ENCODE assay signal across 10 mouse cellular contexts in genomic region chr13:55470372-55470771, GRCm38 (mm10). TPM values are rescaled to one million over a fixed set of nuclear protein-coding genes. Genes with fewer than 3 reads are reported as not detected.
A peak's percentile ranks its signal among the peaks of the same experiment; 100 is the strongest.
DNase-seq lines count a peak whose midpoint lies in the region; ATAC-seq lines count a peak whose summit lies in the region.
"Had no signal": no experiment of that assay in that cellular context is flagged by ENCODE, and none has a peak within 500 bp of the region (broad histone marks: within the 10 kb centered on the region; RNA-seq: fewer than 3 reads in every experiment).

No protein-coding gene starts in this region.

- peak; percentile 95 for DNase-seq in left cerebral cortex, postnatal 4 days
- DNase-seq in left cerebral cortex, adult 9 months (ENCODE audit: low spot score in 2 of 2): no peak
- peak; percentile 93 to 94 for DNase-seq in cerebellum, postnatal 14 days
- DNase-seq in ovary, postnatal 14 days (ENCODE audit: low spot score): no peak
- no peak for DNase-seq in heart, postnatal 14 days
- no peak for DNase-seq in T-cell, adult 2 months (ENCODE audit: low spot score)

- H3K4me1 ChIP-seq in hindbrain, embryonic 15.5 days (replicated peaks): peaks cover 99% of the 10 kb centered on the region
- peaks cover 71% of the 10 kb centered on the region for H3K4me1 ChIP-seq in neural tube, embryonic 12.5 days

- H3K4me2 ChIP-seq in hindbrain, embryonic 15.5 days: peak overlapping the region; percentile 98
- peak overlapping the region; percentile 96 for H3K4me2 ChIP-seq in neural tube, embryonic 12.5 days (replicated peaks)

- WGBS in hindbrain, embryonic 15.5 days: 30% methylated on average over 9 of the region's 9 CpGs
- WGBS in neural tube, embryonic 12.5 days: 53% methylated on average over 9 of the region's 9 CpGs

- no peaks in the 10 kb centered on the region for H3K9me3 ChIP-seq in hindbrain, embryonic 15.5 days
- no peaks in the 10 kb centered on the region for H3K9me3 ChIP-seq in neural tube, embryonic 12.5 days

- ATAC-seq in hindbrain, embryonic 15.5 days (ENCODE audit: low FRiP score, low read depth): no peak
- no peak for ATAC-seq in neural tube, embryonic 12.5 days (ENCODE audit: low FRiP score, low read depth)

- H3K9ac ChIP-seq in hindbrain, embryonic 15.5 days: peak overlapping the region; percentile 34; the same call in 1 of the 2 replicates
- no peak overlapping the region for H3K9ac ChIP-seq in neural tube, embryonic 12.5 days

- no peaks in the 10 kb centered on the region for H3K27me3 ChIP-seq in hindbrain, embryonic 15.5 days
- no peaks in the 10 kb centered on the region for H3K27me3 ChIP-seq in neural tube, embryonic 12.5 days (replicated peaks)

- peak overlapping the region; percentile 93 for H3K27ac ChIP-seq in hindbrain, embryonic 15.5 days (replicated peaks)
- H3K27ac ChIP-seq in neural tube, embryonic 12.5 days: no peak overlapping the region
- H3K27ac ChIP-seq: kidney, postnatal 0 days had no signal

- peaks cover 7% of the 10 kb centered on the region for H3K36me3 ChIP-seq in hindbrain, embryonic 15.5 days
- peaks cover 20% of the 10 kb centered on the region for H3K36me3 ChIP-seq in neural tube, embryonic 12.5 days

- H3K4me3 ChIP-seq in hindbrain, embryonic 15.5 days: no peak overlapping the region; the same call in 1 of the 2 replicates
- H3K4me3 ChIP-seq in neural tube, embryonic 12.5 days: no peak overlapping the region

- intact Hi-C loops in left cerebral cortex, postnatal 4 days (cut with DNase I): no loop called here
- intact Hi-C loops in heart, postnatal 14 days (cut with DNase I): no loop called here

RNA-seq across cellular contexts. Expression of gene Prr7, which starts 6.3 kb away (rescaled TPM):
- total RNA-seq in left cerebral cortex, postnatal 4 days (2021): 10 to 100 TPM; 86.0 to 87.5 TPM
- 4.6 and 5.1 TPM in 2 replicates for polyA plus RNA-seq in hindbrain, embryonic 15.5 days (2015; fragmentation: Nextera tagmentation; extraction: Ambion mirVana)
- 1.8 TPM in 2 replicates for polyA plus RNA-seq in neural tube, embryonic 12.5 days (2016; fragmentation: Nextera tagmentation; extraction: Ambion mirVana)
- total RNA-seq in heart, postnatal 14 days (2021): 1 to 10 TPM in 1 of 2 experiments, under 1 TPM in 1; 0.81 to 1.6 TPM

RNA-seq across cellular contexts. Expression of gene Dbn1, which starts 17.5 kb away (rescaled TPM):
- 100 to 1,000 TPM; 623 to 643 TPM for total RNA-seq in left cerebral cortex, postnatal 4 days (2021)
- polyA plus RNA-seq in hindbrain, embryonic 15.5 days (2015; fragmentation: Nextera tagmentation; extraction: Ambion mirVana): 498 and 572 TPM in 2 replicates
- polyA plus RNA-seq in neural tube, embryonic 12.5 days (2016; fragmentation: Nextera tagmentation; extraction: Ambion mirVana): 575 and 596 TPM in 2 replicates
- total RNA-seq in heart, postnatal 14 days (2021): 10 to 100 TPM; 27.0 to 27.3 TPM

RNA-seq across cellular contexts. Expression of gene Grk6, which starts 25.5 kb away (rescaled TPM):
- total RNA-seq in left cerebral cortex, postnatal 4 days (2021): 10 to 100 TPM; 73.8 to 78.8 TPM
- polyA plus RNA-seq in hindbrain, embryonic 15.5 days (2015; fragmentation: Nextera tagmentation; extraction: Ambion mirVana): 38.2 and 40.7 TPM in 2 replicates
- 51.8 and 52.4 TPM in 2 replicates for polyA plus RNA-seq in neural tube, embryonic 12.5 days (2016; fragmentation: Nextera tagmentation; extraction: Ambion mirVana)
- total RNA-seq in heart, postnatal 14 days (2021): 10 to 100 TPM; 24.3 to 27.2 TPM

RNA-seq across cellular contexts. Expression of gene Pdlim7, which starts 43.1 kb away (rescaled TPM):
- total RNA-seq in left cerebral cortex, postnatal 4 days (2021): 10 to 100 TPM; 62.5 to 66.8 TPM
- polyA plus RNA-seq in hindbrain, embryonic 15.5 days (2015; fragmentation: Nextera tagmentation; extraction: Ambion mirVana): 158 and 171 TPM in 2 replicates
- polyA plus RNA-seq in neural tube, embryonic 12.5 days (2016; fragmentation: Nextera tagmentation; extraction: Ambion mirVana): 158 and 166 TPM in 2 replicates
- total RNA-seq in heart, postnatal 14 days (2021): 10 to 100 TPM; 52.3 to 56.6 TPM

RNA-seq across cellular contexts. Expression of gene F12, which starts 43.8 kb away (rescaled TPM):
- total RNA-seq in left cerebral cortex, postnatal 4 days (2021): under 1 TPM; 0.30 to 0.38 TPM
- 0.17 and 0.66 TPM in 2 replicates for polyA plus RNA-seq in hindbrain, embryonic 15.5 days (2015; fragmentation: Nextera tagmentation; extraction: Ambion mirVana)
- polyA plus RNA-seq in neural tube, embryonic 12.5 days (2016; fragmentation: Nextera tagmentation; extraction: Ambion mirVana): 0.17 TPM in 1 of 2 replicates, not detected in the other
- total RNA-seq in heart, postnatal 14 days (2021): not detected
- total RNA-seq: common myeloid progenitor, adult 5-6 weeks had no signal

Comparison
In these comparisons a context has a peak if more than half of its experiments do, and no peak if none do; other contexts are left out.
1. DNase-seq: peak in left cerebral cortex, postnatal 4 days (single experiment) and cerebellum, postnatal 14 days (2 of 2); none in left cerebral cortex, adult 9 months (0 of 2), ovary, postnatal 14 days (single experiment), heart, postnatal 14 days (0 of 2) and T-cell, adult 2 months (single experiment).
2. RNA of gene Prr7, which starts 6.3 kb away (total RNA-seq): 86.0 to 87.5 TPM in left cerebral cortex, postnatal 4 days; 0.81 to 1.6 TPM in heart, postnatal 14 days; every median in the first group is over 10 times any median in the second.
3. RNA of gene Dbn1, which starts 17.5 kb away (total RNA-seq): 623 to 643 TPM in left cerebral cortex, postnatal 4 days; 27.0 to 27.3 TPM in heart, postnatal 14 days; every median in the first group is over 10 times any median in the second.